Mouse (Mus musculus): ENCODE measurements at regions not wholly inside any gene's neighbourhood (a gene's known extent, or its start where the extent isn't known, plus 50 kb on each side); places are given as distances from the start of the nearest gene placed in this dataset.

DNA sequence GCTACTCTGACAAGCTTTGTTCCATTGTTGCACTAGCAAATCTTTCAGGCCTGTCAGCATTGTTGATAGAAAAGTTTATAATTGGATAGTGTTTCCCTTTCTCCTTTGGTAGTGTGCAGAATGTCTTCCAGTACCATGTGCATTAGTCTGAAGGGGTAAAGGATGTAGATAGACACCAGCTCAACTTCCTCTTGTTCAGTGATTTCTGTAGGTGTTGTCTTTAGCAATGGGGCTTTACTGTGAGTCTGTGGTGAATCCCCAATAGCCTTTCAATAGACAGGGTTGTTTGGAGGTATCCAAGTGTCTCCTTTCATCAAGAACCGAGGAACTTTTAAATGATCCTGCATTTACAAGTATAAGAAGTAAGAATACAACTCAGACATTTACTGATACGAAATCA, 311.0 kb downstream of the Otol1 start:
- 87% methylated on average over 2 of the region's 2 CpGs for WGBS
- Histone ChIP-seq H3K9ac (replicated peaks; ENCODE audit: low read length) (no peak overlapping the region), H3K9me3 (ENCODE audit: low read length) (no peaks in the 10 kb centered on the region), H3K27ac (ENCODE audit: low read length) (no peak overlapping the region), H3K4me1 (ENCODE audit: insufficient read depth, low read length) (no peaks in the 10 kb centered on the region), H3K4me3 (ENCODE audit: low read length) (no peak overlapping the region), H3K4me2 (replicated peaks; ENCODE audit: low read depth, low read length) (no peak overlapping the region), H3K36me3 (ENCODE audit: insufficient read depth, low read length) (no peaks in the 10 kb centered on the region), H3K27me3 (ENCODE audit: insufficient read depth, low read length) (no peaks in the 10 kb centered on the region)
- ATAC-seq (ENCODE audit: low FRiP score, low TSS enrichment): no peak

DNA sequence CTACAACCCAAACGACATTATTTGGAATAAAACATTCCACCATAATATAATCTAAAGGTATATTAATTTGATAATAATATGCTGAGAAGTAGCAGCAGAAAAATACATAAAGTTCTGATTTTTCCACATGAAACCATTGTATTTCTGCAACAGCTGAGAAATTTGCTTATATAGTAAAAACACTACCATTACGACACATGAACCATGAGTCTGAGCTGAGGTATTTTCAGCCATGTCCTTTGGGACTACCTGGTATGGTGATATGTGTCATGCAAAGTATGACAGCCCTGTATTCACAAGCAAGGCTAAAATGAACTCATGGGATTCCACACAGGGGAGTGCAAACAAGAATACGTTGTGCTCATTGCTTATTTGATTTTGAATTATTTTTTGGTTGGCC, 311.7 kb downstream of the Otol1 start:
- no peaks in the 10 kb centered on the region for H3K9me3 ChIP-seq (ENCODE audit: low read length)
- no peak for ATAC-seq (ENCODE audit: low FRiP score, low TSS enrichment)
- H3K36me3 ChIP-seq (ENCODE audit: insufficient read depth, low read length): no peaks in the 10 kb centered on the region
- H3K27ac ChIP-seq (ENCODE audit: low read length): no peak overlapping the region
- H3K4me2 ChIP-seq (replicated peaks; ENCODE audit: low read depth, low read length): no peak overlapping the region
- whole genome bisulfite sequencing: 85% methylated on average over 3 of the region's 3 CpGs
- H3K4me3 ChIP-seq (ENCODE audit: low read length): no peak overlapping the region
- no peaks in the 10 kb centered on the region for H3K4me1 ChIP-seq (ENCODE audit: insufficient read depth, low read length)
- H3K27me3 ChIP-seq (ENCODE audit: insufficient read depth, low read length): no peaks in the 10 kb centered on the region
- no peak overlapping the region for H3K9ac ChIP-seq (replicated peaks; ENCODE audit: low read length)

DNA sequence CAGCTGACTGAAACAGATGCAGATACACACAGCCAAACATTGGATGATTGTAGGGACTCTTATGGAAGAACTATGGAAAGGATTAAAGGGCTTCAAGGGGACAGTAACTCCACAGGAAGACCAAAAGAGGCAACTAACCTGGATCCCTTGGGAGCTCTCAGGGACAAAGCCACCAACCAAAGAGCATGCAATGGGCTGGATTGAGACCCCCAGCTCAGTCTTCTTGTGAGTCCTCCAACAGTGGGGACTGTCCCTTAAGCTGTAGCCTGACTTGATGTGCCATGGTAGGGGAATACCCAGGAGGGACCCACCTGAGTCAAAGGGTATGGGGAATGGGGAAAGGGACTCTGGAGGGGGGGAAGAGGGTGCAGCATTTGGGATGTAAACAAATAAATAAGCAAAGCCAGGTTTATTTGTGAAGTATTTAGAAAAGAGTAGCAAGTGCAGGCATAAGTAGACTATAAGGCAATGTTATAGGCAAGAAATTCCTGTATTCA, 313.8 kb downstream of the Otol1 start:
- Histone ChIP-seq H3K4me1 (ENCODE audit: insufficient read depth, low read length) (no peaks in the 10 kb centered on the region), H3K9me3 (ENCODE audit: low read length) (no peaks in the 10 kb centered on the region), H3K9ac (replicated peaks; ENCODE audit: low read length) (no peak overlapping the region), H3K36me3 (ENCODE audit: insufficient read depth, low read length) (no peaks in the 10 kb centered on the region), H3K27me3 (ENCODE audit: insufficient read depth, low read length) (no peaks in the 10 kb centered on the region), H3K4me2 (replicated peaks; ENCODE audit: low read depth, low read length) (no peak overlapping the region), H3K27ac (ENCODE audit: low read length) (no peak overlapping the region), H3K4me3 (ENCODE audit: low read length) (no peak overlapping the region)
- no peak for ATAC-seq (ENCODE audit: low FRiP score, low TSS enrichment)

DNA sequence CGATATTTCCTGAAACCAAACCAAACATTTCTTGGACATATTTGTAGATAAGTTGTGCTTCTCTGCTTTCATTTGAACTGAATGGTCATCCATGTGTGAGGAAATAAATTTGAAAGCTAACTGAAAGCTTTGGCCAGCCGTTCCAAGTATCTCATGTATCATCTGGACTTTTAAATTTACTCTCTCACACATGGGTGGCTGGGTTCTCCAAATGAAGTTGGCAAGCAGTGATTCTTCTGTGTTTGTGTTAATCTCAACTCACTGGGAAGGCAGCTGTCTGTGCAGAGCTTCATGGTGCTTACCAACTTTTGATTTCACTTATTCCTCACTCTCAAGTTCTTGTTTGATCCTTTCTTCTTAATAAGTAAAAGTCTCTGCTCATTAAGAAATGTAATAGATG, 317.3 kb downstream of the Otol1 start:
- no peak overlapping the region for H3K27ac ChIP-seq (ENCODE audit: low read length)
- no peaks in the 10 kb centered on the region for H3K36me3 ChIP-seq (ENCODE audit: insufficient read depth, low read length)
- no peaks in the 10 kb centered on the region for H3K4me1 ChIP-seq (ENCODE audit: insufficient read depth, low read length)
- no peak overlapping the region for H3K4me2 ChIP-seq (replicated peaks; ENCODE audit: low read depth, low read length)
- H3K9me3 ChIP-seq (ENCODE audit: low read length): no peaks in the 10 kb centered on the region
- WGBS: 53% methylated on average over 2 of the region's 2 CpGs
- H3K27me3 ChIP-seq (ENCODE audit: insufficient read depth, low read length): no peaks in the 10 kb centered on the region
- no peak overlapping the region for H3K4me3 ChIP-seq (ENCODE audit: low read length)
- ATAC-seq (ENCODE audit: low FRiP score, low TSS enrichment): no peak
- no peak overlapping the region for H3K9ac ChIP-seq (replicated peaks; ENCODE audit: low read length)
